Mouse (Mus musculus) hindbrain, embryonic 14.5 days (tissue): ENCODE data around the gene Kcna3. TPM values are rescaled to one million over a fixed set of nuclear protein-coding genes. Genes with fewer than 3 reads are reported as not detected.

ENCODE experiments used
- ATAC-seq: fragments of 200-750 bp; cut with Nextera tagmentation; 2 replicates; pipeline ENCODE4 v1.8.0; 2017; ENCODE audit warnings: moderate number of reproducible peaks, mild to moderate bottlenecking, moderate TSS enrichment, moderate library complexity; ENCODE audit not compliant: low FRiP score
- DNase-seq: peaks from one replicate; pipeline ENCODE4 v3.0.0-alpha.2; 2015; ENCODE audit warnings: low spot score
- H3K27ac ChIP-seq: fragments of 300-500 bp; sonication (generic); 2 replicates; pipeline ENCODE4 v1.5.1; 2014; ENCODE audit warnings: mild to moderate bottlenecking, moderate library complexity
- H3K27me3 ChIP-seq: fragments of 300-500 bp; sonication (generic); 2 replicates; pipeline ENCODE4 v1.6.1; 2014; ENCODE audit warnings: mild to moderate bottlenecking, low read length, mixed read lengths; ENCODE audit not compliant: control insufficient read depth, insufficient read depth
- H3K36me3 ChIP-seq: fragments of 300-500 bp; sonication (generic); replicated peaks from 2 replicates; pipeline ENCODE4 v1.6.1; 2014; ENCODE audit not compliant: control insufficient read depth, insufficient read depth
- H3K4me1 ChIP-seq: fragments of 300-500 bp; sonication (generic); replicated peaks from 2 replicates; pipeline ENCODE4 v1.6.1; 2014; ENCODE audit warnings: antibody characterized with exemption, low read length, mixed read lengths; ENCODE audit not compliant: control insufficient read depth, insufficient read depth
- H3K4me2 ChIP-seq: fragments of 300-500 bp; sonication (generic); replicated peaks from 2 replicates; pipeline ENCODE4 v1.6.1; 2014; ENCODE audit warnings: mild to moderate bottlenecking, moderate library complexity
- H3K4me3 ChIP-seq: fragments of 300-500 bp; sonication (generic); replicated peaks from 2 replicates; pipeline ENCODE4 v1.5.1; 2014; ENCODE audit warnings: mild to moderate bottlenecking, low read length
- H3K9ac ChIP-seq: fragments of 300-500 bp; sonication (generic); 2 replicates; pipeline ENCODE4 v1.6.1; 2014
- H3K9me3 ChIP-seq: fragments of 300-500 bp; sonication (generic); 2 replicates; pipeline ENCODE4 v1.6.1; 2016; ENCODE audit warnings: low read length; ENCODE audit not compliant: control insufficient read depth
- WGBS: fragments of 180-500 bp; shearing (Covaris S2); extraction: QIAGEN DNeasy Blood & Tissue Kit; methylation state at CpG from one replicate; pipeline ENCODE4 v1.1.7; 2014; 5-methylcytosine and 5-hydroxymethylcytosine counted together
- polyA plus RNA-seq: library from polyadenylated mRNA; unstranded; fragments of >200 nt; fragmentation: Nextera tagmentation; extraction: Ambion mirVana; gene quantifications from 2 replicates; pipeline ENCODE4 v1.2.1, GENCODE M21; 2014

Gene Kcna3
- polyA plus RNA-seq, 1 experiment from 2014 or later, result 10.9 TPM

DNA sequence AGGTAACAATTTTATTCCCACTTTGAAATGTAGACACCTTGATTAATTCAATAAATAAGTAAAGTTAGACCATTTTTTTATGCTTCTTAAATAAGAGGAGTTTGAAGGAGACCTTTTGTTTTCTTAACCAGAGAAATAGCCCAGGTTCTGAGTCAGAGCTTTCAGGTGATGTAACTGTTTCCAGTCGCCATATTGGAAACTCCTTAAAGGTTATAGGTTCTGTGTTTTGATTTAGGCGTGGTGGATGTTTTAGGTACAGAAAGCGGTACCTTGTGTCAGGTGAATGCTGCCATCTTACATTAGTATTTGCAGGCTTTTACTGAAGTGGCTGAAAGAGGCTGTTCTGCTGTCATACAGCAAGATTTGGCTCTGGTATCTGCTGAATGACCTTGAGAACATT, 4.4 kb downstream of the Kcna3 start:
- no peaks in the 10 kb centered on the region for H3K9me3 ChIP-seq
- DNase-seq (no peak), ATAC-seq (no peak)
- H3K27ac ChIP-seq, result no peak overlapping the region
- no peaks in the 10 kb centered on the region for H3K27me3 ChIP-seq
- peak overlapping the region; percentile 85 for H3K4me3 ChIP-seq
- H3K4me2 ChIP-seq, result peak overlapping the region; percentile 85
- 83% methylated on average over 3 of the region's 3 CpGs for WGBS
- H3K4me1 ChIP-seq, result peaks cover 39% of the 10 kb centered on the region
- H3K9ac ChIP-seq, result 0 out of 2 replicates have a peak overlapping the region, but pooled peaks have one; percentile 24
- no peaks in the 10 kb centered on the region for H3K36me3 ChIP-seq

DNA sequence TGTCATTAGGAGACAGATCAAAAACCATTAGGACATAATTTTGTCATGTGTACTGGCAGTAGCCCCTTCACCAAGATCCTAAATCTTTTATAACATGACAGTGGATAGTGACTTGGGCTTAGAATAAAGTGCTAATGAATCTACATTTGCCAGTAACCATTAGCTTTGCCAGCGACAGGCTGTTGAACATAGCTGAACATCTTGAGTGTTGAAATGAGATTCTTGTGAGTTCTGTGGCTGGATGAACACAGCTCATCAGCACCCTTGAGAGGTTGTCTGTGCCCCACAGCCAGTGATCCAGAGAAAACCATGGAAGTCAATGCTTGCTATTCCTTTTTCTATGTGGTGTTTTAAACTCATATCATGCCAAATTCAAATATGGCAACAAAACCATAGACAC, 5.7 kb downstream of the Kcna3 start:
- ATAC-seq, result no peak
- DNase-seq, result no peak
- no peak overlapping the region for H3K27ac ChIP-seq
- peak overlapping the region; percentile 85 for H3K4me3 ChIP-seq
- H3K36me3 ChIP-seq, result no peaks in the 10 kb centered on the region
- H3K9me3 ChIP-seq, result no peaks in the 10 kb centered on the region
- peak overlapping the region; percentile 85 for H3K4me2 ChIP-seq
- WGBS, result 66% methylated on average over 1 of the region's 1 CpGs
- no peaks in the 10 kb centered on the region for H3K27me3 ChIP-seq
- H3K4me1 ChIP-seq, result peaks cover 38% of the 10 kb centered on the region
- 0 out of 2 replicates have a peak overlapping the region, but pooled peaks have one; percentile 2 for H3K9ac ChIP-seq

DNA sequence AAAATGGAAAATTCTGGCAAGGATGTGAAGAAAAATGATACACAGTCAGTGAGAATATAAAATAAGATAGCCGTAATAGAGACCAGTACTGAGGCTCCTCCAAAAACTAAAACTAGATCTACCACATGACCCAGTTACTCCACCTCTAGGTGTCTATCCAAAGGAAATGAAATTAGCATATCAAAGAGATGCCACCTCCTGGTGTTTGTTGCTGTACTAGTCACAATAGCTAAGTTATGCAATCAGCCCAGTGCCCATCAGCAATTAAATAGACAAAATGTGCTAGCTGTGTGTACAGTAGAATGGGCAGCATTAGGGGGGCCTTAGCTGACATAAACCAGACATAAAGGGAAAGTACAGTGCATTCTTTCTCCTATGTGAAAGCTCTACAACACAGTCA, 25.5 kb downstream of the Kcna3 start:
- Histone ChIP-seq H3K9me3 (no peaks in the 10 kb centered on the region), H3K27ac (no peak overlapping the region), H3K4me3 (no peak overlapping the region), H3K27me3 (no peaks in the 10 kb centered on the region), H3K9ac (no peak overlapping the region), H3K36me3 (no peaks in the 10 kb centered on the region), H3K4me2 (no peak overlapping the region), H3K4me1 (no peaks in the 10 kb centered on the region)
- WGBS, result 87% methylated on average over 1 of the region's 1 CpGs
- DNase-seq (no peak), ATAC-seq (no peak)

DNA sequence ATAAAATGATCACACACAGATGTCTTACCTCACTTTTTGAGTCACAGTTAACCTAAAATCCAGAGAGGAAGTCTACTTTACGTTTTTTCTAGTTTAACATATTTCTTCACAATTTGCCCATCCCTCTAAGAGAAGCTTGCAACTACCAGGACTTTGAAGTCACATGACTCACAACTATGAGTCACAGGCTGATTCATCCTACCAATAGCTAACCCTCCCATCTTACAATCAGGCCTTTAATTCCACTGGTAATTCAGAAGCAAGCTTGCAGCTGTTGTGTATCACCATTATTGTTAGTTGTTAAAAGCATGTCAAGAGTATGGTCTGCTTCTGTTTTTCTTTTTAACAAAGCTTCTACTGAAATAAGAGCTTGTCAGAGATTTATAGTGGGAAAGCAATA, 26.8 kb downstream of the Kcna3 start:
- no peaks in the 10 kb centered on the region for H3K9me3 ChIP-seq
- no peak for DNase-seq
- no peaks in the 10 kb centered on the region for H3K36me3 ChIP-seq
- no peaks in the 10 kb centered on the region for H3K27me3 ChIP-seq
- no peak overlapping the region for H3K4me2 ChIP-seq
- H3K4me1 ChIP-seq, result 0 out of 2 replicates have a peak, but pooled peaks cover 6% of the 10 kb centered on the region
- H3K27ac ChIP-seq, result no peak overlapping the region
- no peak for ATAC-seq
- H3K4me3 ChIP-seq, result no peak overlapping the region
- H3K9ac ChIP-seq, result no peak overlapping the region
- WGBS, result 70% methylated on average over 1 of the region's 1 CpGs

DNA sequence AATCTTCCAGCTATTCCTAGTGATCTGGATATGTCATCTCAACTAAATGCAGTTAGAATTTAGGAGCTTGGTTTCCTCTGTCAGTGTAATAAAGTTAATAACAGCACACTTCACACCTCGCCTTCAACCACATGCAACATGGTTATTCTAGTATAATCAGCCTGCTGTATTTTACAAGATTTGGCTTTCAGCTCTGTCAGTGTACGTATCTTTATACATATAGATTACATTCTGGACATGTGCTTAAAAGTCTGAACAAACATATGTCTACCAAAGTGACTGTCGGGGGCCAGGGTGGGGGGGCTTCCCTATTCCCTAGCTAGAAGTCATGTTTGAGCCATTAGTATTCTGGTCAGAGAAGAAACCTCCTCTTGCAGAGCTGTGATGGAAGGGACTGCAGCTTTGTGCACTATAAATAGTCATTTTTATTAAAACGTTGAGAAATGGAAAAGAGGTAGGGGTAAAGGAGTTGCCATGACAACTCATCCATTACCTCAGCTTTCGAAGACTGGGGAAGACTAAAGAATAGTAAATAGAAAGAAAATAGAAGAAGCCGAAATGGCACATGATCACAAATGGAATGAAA, 29.6 kb downstream of the Kcna3 start:
- Histone ChIP-seq H3K4me3 (no peak overlapping the region), H3K9ac (no peak overlapping the region), H3K27me3 (no peaks in the 10 kb centered on the region), H3K9me3 (no peaks in the 10 kb centered on the region), H3K36me3 (no peaks in the 10 kb centered on the region), H3K4me2 (no peak overlapping the region), H3K27ac (peak overlapping the region; percentile 60; the same call in 1 of the 2 replicates), H3K4me1 (0 out of 2 replicates have a peak, but pooled peaks cover 6% of the 10 kb centered on the region)
- peak; percentile 50 for DNase-seq
- 42% methylated on average over 6 of the region's 6 CpGs for WGBS
- peak; percentile 68; the same call in 1 of the 2 replicates for ATAC-seq

DNA sequence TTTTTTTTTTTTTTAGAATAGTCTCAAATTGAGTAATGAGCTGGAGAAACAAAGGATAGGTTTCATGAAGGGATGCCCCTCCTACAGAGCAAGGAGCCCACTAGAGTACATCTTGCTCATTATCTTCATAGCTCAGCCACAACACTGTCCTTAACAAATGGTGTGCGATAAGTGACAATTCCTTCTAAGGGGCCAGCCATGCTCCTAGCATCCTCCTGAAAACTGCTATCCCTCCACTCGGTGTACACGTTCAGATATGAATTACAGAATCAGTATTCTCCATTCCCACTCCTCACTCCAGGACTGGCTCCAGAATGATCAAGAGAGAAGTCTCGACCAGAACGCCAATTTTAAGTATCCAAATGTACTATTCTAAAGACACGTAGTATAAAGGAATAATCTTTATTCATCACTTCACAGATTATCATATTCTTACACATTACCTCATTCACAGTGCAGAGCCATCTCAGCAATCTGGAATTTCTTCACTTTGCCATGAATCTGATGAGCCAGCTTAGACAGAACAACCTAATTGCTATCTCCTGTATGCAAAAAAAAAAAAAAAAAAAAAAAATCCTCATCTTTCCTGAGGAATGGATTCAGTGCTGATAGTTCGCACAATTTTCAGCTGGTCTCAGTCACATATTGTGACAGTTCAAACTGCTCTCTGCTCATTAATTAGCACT, 30.3 kb downstream of the Kcna3 start:
- 66% methylated on average over 7 of the region's 7 CpGs for WGBS
- DNase-seq (no peak), ATAC-seq (0 out of 2 replicates have a peak, but pooled peaks have one; percentile 52)
- H3K9me3 ChIP-seq, result no peaks in the 10 kb centered on the region
- H3K9ac ChIP-seq, result no peak overlapping the region
- H3K36me3 ChIP-seq, result no peaks in the 10 kb centered on the region
- H3K27ac ChIP-seq, result peak overlapping the region; percentile 60
- no peaks in the 10 kb centered on the region for H3K27me3 ChIP-seq
- no peak overlapping the region for H3K4me3 ChIP-seq
- 0 out of 2 replicates have a peak, but pooled peaks cover 6% of the 10 kb centered on the region for H3K4me1 ChIP-seq
- H3K4me2 ChIP-seq, result no peak overlapping the region

DNA sequence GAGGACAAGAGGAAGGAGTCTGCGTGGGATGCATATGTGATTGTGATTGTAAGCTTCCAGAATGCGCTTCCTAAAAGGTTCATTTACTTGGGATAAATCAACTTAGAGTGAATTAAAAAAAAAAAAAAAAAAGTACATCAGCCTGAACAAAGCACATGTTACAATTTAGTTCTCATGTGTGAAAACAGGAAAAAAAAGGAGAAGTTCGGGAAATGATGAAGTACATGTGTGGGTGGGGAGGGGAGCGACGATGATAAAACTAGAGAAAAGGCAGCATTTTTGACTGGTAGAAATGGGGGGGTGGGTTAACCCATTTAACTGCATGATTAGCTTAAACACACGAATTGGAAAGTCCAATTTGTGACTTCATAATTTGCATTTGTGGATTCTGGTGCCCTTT, 31.3 kb downstream of the Kcna3 start:
- WGBS, result 78% methylated on average over 6 of the region's 6 CpGs
- no peak overlapping the region for H3K4me3 ChIP-seq
- H3K4me2 ChIP-seq, result no peak overlapping the region
- peak overlapping the region; percentile 60 for H3K27ac ChIP-seq
- ATAC-seq (no peak), DNase-seq (no peak)
- H3K9me3 ChIP-seq, result no peaks in the 10 kb centered on the region
- H3K27me3 ChIP-seq, result no peaks in the 10 kb centered on the region
- no peaks in the 10 kb centered on the region for H3K36me3 ChIP-seq
- H3K4me1 ChIP-seq, result 0 out of 2 replicates have a peak, but pooled peaks cover 6% of the 10 kb centered on the region
- H3K9ac ChIP-seq, result no peak overlapping the region

DNA sequence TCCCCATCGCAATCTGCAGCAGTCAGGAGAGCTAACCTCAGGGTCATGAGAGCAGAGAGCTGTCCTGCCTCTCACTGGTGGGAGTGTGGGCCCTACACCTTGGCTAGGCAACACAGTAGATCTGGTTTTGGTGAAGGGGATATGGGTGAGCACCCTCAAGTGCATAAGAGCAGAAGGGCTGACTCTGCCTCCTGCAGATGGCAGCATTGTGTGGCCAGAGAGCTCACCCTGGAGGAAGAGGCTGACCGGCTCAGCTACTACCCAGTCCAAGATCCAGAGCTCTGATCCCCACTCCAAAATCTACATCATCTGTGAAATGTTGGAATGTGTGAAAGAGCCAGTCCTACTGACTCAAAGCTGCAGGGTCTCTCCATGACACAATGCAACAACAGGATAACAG, 37.9 kb downstream of the Kcna3 start:
- WGBS, result 85% methylated on average over 2 of the region's 2 CpGs
- H3K9me3 ChIP-seq, result no peaks in the 10 kb centered on the region
- ATAC-seq, result no peak

DNA sequence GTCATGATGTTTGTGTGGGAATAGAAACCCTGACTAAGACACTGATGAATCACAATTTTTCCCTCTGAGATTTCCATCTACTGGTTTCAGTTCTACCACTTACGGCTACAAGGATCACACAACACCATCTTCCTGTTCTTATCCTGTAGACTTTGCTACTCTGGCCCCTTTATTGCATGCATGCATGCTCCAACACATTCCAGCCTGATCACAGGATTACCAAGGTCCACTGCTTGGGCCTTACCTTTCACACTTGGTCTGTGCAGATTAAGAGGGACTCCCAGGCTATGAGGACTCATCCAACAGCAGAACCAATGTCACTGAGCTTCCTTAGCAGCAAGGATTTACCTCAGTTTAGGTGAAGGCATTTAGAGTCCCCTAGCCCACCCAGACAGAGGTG, 39.7 kb downstream of the Kcna3 start:
- 93% methylated on average over 1 of the region's 1 CpGs for WGBS
- H3K4me1 ChIP-seq, result no peaks in the 10 kb centered on the region

More for the DNA sequence above, 37.9 kb downstream of the Kcna3 start:
- H3K27me3 ChIP-seq, result no peaks in the 10 kb centered on the region
- H3K27ac ChIP-seq, result no peak overlapping the region
- no peak overlapping the region for H3K4me3 ChIP-seq
- H3K36me3 ChIP-seq, result no peaks in the 10 kb centered on the region
- H3K4me1 ChIP-seq, result no peaks in the 10 kb centered on the region
- no peak overlapping the region for H3K9ac ChIP-seq
- DNase-seq, result no peak
- H3K4me2 ChIP-seq, result no peak overlapping the region

More for the DNA sequence above, 39.7 kb downstream of the Kcna3 start:
- H3K9ac ChIP-seq, result no peak overlapping the region
- H3K9me3 ChIP-seq, result no peaks in the 10 kb centered on the region
- DNase-seq (no peak), ATAC-seq (no peak)
- no peak overlapping the region for H3K4me2 ChIP-seq
- no peaks in the 10 kb centered on the region for H3K36me3 ChIP-seq
- H3K4me3 ChIP-seq, result no peak overlapping the region
- H3K27ac ChIP-seq, result no peak overlapping the region
- no peaks in the 10 kb centered on the region for H3K27me3 ChIP-seq
